Mouse (Mus musculus) right cerebral cortex, postnatal 4 days (tissue): ENCODE measurements around the gene Lmcd1.

Source experiments
- DNase-seq: peaks from one replicate; pipeline ENCODE4 v3.0.0-alpha.2; 2022

Lmcd1 gene

GRCm38 (mm10) chr6:112364581-112364980 lies 91.0 kb downstream of the Lmcd1 start:
- DNase-seq = no peak

- DNase-seq = no peak
Measured at GRCm38 (mm10) chr6:112365294-112365693, 91.7 kb downstream of the Lmcd1 start.

GRCm38 (mm10) chr6:112373886-112374585 lies 100.5 kb downstream of the Lmcd1 start:
- no peak for DNase-seq

- no peak for DNase-seq
Measured at GRCm38 (mm10) chr6:112375661-112376392, 102.3 kb downstream of the Lmcd1 start.

- no peak for DNase-seq
Measured at GRCm38 (mm10) chr6:112379054-112379453, 105.5 kb downstream of the Lmcd1 start.
